Mouse (Mus musculus) spleen, adult 18-20 months (tissue): Measurements from ENCODE around the gene Chst8.

Experiments
- DNase-seq, 2 experiments: peaks; one replicate each; pipeline ENCODE4 v3.0.0; 2022; ENCODE audit warnings: mixed read lengths in 2 of 2

Gene Chst8

DNA sequence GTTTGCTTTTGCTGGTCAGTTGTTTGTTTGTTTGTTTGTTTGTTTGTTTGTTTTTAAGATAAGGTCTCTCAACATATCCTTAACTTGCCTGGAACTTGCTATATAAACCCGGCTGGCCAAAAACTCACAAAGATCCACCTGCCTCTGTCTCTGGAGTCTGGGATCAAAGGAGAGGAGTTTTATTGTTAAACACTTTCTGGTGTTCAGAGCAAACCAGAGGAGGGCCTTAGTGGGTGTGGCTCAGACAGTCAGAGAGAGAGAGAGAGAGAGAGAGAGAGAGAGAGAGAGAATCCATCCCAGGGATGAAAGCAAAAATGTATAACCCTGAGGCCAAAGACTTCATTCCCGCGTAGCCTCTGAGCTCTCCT lies 13.1 kb downstream of the Chst8 start:
- DNase-seq, result no peak

DNA sequence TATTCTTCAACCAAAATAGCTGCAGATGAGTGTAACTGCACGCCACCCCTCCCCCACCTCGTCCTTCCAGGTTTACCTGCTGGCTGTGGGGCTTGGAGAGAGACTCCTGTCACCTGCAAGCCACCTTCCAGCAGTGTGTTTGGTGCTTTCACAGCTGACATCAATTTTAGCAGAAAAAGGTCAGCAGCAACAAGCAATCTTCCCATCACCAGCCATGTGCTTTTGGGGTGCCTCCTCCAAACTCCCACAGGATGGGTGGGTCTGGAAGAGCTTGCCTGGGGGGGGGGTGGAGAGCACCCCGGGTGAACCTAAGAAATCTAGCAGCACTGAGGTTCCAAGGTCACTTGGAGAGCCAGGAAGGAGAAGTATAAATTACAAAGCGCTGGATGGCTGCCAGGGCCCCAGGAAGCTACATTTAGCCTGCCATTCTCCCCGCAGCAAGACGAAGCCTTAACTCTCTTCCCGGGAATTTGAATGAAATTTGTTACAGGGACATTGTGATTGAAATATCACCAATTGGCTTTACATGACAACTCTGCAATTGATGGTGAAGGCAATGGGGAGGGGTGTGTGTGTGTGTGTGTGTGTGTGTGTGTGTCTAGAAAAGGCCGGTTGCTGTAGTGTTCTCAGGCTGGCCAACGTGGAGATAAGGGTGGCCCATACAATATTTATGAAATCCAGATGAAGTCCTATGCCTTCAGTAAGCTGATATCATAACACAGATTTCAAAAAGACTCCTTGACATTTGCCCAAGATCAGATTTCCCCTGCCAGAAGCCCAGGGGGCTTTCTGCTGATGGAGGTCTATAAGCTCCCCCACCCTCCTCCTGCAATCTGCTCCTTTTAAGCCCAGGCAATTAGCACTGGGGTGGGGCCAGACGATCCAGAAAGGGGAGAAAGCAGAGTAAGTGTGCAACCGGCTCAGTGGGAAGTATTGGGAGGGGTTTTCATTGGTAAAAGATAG lies 13.8 kb downstream of the Chst8 start:
- DNase-seq, result no peak

DNA sequence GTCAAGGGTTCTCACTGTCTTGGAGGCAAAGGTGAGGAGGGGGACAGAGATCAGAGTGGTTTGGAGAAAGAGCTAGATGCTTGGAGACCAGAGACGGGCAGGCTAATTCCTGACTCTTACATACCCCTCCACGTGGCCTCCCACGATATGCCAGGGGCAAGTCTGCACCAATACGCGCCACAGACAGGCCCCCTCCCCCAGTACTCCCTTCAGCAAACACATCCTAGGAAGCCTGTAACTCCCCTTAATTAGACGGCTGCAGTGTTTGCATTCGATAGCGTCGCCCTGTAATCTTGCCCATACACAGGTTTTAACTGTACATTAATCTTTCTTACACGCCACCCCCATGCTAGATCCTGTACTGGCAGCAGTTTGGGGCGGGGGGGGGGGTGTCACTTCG lies 14.5 kb downstream of the Chst8 start:
- DNase-seq, result no peak

DNA sequence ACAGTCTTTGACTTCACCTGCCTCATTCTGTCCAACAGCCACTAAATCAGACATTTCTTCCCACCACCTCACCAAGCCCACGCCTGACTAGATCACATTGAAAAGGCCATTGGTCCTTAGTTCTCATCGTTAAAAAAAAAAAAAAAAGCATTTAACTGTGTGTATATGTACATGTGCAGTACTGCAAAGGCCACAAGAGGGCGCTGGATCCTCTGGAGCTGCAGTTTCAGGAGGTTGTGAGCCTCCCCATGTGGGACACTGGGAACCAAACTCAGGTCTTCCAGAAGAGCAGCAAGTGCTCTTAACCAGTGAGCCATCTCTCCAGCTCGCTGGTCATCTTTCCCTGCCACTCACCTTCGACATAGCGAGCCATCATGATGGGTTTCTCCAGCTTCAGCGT lies 22.1 kb downstream of the Chst8 start:
- DNase-seq, result no peak

DNA sequence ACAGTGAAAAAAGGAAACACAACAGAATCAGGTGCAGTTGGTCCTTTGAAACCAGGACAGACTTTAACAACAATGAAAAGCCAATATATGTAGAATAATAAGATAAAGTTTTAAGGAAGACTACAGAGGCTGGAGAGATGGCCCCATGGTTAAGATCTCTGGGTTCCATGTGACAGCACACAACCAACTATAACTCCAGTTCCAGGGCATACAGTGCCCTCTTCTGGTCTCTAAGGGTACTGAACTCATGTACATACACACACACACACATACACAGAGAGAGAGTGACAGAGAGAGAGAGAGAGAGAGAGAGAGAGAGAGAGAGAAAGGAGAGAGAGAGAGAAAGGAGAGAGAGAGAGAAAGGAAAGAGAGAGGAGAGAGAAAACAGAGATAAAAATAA lies 25.3 kb downstream of the Chst8 start:
- no peak for DNase-seq

DNA sequence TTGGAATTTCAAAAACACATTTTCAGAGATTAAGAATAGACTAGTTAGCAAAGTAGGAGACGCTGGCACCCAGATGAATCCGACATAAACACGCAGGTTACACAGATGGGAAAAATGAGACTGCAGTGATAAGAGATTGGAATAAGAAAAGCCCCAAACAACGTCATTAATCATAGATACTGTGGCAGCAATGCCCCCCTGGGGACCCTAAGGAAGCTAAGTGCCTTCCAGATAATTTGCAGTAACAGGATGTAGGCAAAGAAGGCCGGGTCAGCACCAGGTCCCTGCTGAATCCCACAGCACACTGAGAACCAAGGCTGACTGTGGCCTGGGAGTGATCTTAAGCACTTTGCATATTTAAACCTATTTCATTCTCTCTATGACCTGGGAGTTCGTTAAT lies 27.5 kb downstream of the Chst8 start:
- DNase-seq, result no peak

DNA sequence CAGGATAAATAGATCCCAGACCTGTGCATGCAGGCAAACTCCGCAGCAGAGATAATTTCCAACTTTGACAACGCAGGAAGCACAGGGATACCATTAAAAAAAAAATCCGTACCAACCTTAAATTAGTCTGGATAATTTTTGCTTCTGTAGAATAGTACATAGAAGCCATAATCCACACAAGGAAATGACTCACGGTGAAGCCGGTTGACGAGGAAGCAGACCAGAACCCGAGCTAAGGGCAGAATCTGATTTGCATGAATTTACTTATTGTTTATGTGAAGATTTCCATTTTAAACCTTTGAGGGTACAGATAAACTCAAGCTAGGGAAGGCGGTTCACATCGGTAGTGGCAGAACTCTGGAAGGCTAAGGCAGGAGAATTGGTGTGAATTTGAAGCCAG lies 28.0 kb downstream of the Chst8 start:
- no peak for DNase-seq

DNA sequence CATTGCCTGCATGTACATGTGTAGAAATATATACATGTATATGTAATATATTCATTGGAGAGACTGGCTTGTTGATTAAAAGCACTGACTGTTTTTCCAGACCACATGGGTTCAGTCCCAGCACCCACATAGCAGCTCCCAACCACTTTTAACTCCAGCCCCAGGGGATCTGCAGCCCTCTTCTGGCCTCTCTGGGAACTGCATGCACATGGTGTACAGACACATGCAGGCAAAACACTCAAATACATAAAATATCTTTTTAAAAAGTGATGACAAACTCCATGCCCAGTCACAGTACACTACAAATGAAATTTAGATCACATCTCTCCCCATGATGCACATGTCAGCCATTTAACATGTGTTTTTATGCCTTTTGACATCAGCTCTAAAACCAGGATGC lies 30.5 kb downstream of the Chst8 start:
- DNase-seq, result no peak

DNA sequence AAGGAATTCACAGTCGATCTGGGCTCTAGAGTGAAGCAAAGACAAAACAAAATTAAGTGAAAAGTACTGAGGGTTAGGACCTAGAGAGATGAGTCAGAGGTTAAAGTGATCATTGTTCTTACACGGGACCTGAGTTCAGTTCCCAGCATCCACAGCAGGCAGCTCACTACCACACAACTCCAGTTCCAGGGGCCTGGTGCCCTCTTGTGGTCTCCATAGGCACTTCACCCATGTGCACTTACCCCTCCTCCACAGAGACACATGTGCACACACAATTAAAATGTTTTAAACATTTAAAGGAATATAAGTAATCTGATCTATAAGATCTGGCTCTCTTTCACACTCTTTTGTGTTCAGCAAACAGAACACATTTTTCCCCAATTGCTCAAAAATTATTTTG lies 31.3 kb downstream of the Chst8 start:
- no peak for DNase-seq

DNA sequence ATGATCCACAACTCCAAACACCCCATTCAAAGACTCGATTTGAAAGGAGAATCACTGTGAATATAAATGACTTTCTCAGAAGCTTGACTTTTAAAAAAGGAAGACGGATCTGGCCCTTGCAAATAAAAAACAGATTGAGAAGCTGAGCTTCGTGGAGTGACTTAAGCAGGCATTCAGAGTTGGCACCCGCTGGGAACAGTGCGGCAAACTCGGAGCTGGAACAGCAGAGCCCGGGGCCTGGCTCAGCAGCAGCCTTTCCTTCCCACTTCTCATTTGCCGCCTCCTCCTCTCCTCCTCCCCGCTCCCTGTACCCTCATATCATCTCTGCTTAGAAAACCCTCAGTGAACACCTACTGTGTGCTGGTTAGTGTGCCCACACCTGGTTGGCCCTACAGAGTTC lies 34.1 kb downstream of the Chst8 start:
- no peak for DNase-seq

DNA sequence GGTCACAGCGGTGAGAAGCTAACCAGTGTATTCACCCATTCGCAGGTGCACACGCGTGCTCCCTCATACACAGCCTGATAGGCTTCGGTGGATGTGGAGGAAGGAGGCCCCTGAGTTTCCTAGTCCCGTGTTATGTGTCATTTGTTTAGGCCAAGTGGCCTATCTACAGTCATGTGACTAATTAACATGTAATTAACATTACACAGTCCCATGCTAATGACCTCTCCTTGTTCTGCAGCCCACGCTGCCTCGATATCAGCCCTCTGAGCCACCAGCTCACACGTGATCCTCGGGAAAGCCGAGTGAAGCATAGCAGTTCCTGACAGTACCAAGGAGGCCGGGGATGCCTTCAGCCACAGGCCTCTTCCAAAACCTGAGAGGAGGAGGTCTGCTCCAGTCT lies 36.9 kb downstream of the Chst8 start:
- DNase-seq, result no peak

DNA sequence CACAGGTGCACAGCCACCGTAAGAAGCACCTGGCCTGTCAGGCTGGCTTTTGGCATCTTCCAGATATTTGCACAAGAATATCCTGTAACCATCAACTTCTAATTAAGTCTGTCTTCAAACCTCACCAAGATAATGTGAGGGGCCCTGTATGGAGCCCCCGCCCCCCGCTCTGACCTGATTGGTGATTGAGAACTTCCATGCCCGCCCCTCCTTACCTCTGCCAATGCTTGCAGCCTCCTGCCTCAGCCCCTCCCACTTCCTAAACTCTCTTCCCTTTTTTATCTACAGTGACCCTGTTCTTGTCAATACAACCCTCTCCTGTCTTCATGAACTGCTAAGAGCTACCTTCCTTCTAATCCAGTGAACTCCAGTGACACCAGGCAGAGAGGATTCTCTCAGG lies 37.6 kb downstream of the Chst8 start:
- no peak for DNase-seq

DNA sequence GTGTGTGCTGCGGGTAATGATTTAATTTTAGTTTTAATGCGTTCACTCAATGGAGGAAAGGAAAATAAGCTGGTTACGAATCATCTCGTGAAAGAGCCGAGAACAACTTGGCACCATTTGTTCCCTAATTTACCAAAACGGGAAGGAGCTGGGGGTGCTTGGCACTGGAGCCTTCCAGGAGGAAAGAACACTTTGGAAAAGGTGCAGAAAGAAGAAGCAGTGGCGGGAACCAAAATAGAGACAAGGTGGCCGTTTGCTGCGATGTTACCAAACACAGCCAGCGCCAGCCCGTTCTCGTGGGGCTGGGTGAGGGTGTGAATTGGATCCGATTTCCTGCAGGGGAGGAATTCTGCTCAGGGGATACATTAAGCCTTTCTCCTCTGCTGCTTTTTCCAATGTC lies 38.5 kb downstream of the Chst8 start:
- DNase-seq, result no peak

DNA sequence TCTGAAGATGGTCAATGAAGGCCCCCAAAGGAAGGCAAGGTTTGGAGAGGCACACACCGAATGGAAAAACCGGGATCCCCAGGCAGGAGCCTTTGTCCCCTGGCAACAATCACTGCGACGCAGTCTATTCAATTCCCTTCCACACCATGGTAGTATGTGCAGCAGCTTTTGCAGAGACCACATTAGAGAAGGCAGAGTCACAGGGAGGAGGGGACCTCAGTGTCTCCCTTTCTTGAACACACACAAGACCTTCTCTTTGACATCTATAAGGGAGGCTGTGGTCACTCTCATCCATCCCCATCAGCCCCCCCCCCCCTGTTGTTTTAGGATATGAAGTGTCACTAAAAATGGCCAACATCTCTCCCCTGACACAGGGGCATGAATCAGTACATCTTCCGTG lies 39.2 kb downstream of the Chst8 start:
- DNase-seq, result no peak

DNA sequence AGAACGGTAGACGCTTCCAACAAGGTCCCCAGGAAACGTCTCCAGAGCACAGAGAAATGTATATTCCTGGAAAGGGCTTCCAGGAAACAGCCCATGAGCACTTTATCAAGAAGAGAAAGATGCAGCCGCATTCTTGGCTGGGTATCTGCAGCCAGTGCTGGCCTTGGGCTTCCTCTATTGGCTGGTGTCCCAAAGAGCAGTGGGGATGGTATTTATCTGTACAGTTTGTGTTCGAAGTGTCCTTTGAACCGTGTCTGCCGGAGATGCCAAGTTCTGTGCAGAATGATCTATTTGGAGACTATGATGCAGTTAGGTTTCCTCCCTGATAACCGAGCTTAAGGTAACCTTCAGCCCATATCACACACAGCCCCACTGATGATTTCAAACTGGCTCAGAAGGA lies 43.0 kb downstream of the Chst8 start:
- no peak for DNase-seq

DNA sequence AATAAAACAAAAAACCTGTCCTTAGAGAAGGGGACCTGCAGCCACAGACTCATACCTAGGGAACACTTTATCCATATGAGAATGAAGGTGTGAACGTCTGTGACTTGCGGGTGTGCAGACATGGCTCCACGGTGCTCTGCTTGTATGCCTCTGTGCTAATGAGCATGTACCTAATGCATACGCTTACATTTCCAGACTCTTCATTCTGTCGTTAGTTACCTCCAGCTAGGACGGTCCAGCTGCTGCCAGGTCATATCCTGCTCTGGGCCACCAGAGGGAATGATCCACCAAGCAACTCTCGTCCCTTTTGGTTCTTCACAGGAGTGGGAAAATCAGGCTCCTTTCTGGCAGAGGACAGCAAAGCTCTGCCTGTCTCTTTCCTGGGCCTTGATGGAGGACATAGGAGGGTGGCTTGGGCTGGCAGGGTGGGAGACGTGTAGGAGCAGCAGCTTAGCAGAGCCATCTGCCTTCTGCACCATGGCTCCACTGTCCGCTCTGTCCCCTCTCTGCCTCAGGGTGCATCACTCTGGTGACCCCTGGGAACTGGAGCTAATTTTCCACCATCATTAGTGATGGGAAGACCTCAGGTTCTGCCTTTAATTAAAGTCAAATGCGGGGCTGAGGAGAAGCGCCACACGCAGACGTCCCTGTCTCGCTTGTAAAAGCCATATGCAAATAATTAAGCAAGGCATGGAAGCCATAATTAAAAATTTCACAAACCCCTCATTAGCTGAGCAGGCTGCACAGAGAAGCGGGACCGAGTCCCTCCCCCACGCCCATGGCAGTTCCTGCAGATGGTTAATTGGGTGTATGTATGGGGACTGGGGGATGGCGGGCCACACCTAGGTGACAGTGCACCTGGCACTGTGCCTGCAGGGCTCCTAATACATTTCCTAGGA lies 48.0 kb downstream of the Chst8 start:
- no peak for DNase-seq

DNA sequence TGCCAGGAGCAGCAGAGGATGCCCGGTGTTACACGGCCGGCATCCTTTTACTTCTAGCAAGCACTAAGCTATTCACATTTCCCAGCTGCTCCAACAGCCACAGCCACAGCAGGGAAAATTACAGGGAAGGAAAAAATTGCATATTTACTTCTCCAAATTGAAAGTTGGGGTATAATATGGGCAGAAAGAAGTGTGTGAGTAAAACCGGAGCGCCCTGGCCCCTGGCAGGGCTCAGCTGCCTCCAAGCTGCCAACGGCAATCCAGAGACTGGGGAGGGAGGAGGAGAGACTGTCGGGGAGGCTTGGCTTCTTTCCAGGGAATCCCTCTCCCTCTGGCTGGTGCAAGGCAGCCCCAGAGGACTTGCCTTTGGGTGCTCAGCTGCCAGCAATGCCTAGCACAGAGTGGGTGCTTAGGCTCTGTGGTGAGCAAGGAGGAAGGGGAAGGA lies 53.1 kb downstream of the Chst8 start:
- no peak for DNase-seq

DNA sequence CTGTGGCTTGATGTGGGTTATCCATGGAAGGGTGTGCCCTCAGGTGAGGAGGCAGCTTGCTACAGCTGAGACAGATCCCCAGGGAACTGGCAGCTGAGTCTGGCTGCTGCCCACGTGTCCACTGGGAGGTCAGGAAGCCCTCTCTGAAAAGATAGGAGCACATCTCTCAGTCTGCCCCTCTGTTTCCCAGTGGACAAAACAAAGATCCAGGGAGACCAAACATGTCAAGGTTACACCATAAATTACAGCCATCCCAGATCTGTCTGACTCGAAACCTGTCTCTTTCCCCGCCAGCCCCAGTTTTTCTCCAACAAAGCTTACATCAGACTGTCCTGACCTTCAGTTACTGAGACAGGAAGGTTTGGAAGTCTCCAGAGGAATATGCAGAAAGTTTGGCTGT lies 53.8 kb downstream of the Chst8 start:
- DNase-seq, result no peak

DNA sequence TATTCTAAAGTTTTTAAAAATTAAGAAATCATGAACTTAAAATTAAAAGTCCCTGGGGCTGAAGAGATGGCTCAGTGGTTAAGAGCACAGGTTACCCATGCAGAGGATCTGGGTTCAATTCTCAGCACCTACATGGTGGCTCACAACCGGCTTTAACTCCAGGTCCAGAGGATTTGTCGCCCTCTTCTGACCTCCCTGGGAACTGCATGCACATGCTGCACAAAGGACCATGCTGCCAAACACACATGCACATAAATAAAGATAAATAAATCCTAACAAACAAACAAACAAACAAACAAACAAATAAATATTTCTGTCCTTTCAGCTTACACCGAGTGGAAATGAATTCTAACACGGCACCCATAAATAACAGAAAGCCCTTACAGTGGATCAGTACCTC lies 55.0 kb downstream of the Chst8 start:
- no peak for DNase-seq

DNA sequence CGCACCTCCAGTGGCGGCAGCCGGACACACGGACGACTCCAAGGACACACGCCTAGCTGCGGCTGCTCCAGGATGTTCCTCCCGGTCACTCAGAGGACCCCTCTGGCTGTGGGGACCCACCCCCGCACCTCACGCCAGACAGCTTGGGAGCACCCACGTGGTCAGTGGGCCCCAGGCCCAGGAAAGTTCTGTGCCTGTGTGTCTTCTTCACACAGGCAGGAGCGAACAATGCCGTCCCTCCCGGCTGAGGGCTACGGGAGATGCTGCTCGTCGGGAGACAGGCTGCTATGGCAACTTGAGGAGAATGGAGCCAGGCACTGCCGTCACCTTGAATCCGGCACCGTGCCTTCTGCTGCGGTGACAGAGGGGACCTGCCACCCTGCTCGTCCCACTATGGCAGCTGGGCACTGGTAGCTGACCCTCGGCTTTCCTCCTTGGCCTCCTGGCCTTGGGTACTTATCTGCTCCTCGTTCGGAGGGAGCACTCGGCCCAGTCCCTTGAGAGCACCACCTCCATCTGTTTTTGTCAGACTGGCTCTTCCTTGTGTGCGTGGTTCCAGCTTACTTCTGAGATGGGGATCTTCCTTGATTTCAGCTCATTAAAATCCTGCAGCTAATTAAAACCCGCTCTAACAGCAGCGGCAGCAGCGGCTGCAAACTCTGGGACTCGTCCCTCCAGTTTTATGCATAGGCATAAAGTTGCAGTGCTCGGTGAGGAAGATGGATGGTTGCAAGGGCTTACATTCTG lies 59.2 kb downstream of the Chst8 start:
- DNase-seq, result no peak

DNA sequence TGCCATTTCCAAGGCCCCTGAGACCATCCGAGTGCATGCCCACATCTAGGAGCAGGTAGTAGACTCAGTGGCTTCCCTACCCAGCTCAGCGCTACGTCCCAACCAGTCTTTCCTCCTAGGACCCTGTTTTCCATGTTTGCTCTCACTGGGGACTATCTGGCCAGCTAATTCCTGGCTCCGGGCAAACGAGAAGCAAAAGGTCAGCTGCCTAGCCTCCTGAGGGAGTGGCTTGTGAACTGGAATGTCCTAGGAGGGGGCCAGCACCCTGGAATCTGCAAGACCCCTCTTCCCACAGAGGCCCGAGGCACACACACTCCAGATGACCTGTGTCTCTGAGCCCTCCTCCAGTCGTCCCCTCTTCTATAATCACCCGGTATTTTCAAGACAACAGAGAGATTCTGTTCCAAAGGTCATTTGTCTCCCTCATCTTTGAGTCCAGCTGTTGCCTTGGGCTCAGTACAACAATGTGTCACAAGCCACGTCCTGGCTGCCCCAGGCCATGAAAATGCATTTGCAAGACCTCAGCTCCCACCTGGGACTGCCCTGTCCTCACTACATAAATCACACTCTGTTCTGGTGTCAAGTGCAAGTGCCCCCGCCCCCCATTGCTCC lies 60.3 kb downstream of the Chst8 start:
- DNase-seq, result no peak

DNA sequence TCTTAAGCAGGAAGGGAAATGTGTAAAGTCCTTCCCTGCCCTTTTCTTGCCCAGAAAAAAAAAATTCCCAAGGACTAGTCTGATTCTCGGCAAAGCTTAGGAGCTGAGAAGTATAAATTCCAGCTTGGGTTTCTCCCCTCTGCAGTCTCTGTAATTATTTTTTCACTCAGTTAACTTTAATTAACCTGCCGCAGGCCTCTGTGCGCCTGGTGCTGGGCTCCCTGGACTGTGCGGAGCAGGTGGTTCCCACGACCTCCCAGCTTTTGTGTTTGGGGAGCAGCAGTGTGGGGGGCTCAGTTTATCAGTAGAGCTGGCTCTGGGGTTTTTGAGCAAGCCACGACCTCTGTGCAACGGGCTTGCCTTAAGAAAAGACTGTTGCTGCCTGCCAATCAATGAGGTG lies 62.2 kb downstream of the Chst8 start:
- no peak for DNase-seq

DNA sequence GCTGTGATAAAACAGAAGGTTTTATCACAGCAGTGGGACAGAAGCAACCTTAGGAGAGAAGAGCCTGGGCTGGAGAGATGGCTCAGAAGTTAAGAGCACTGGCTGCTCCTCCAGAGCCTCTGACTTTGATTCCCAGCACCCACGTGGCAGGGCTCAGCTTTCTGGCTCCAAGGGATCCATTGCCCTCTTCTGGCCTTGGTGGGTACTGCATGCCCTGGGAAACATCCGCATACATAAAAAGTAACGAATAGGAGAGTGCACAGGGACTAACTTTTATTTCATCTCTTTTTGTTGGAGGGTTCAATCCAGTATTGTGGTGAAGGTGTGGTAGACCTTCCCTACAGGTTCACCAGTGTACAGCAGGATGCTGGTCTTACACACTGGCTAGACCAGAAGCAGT lies 62.8 kb downstream of the Chst8 start:
- peak in 1 of 2 experiments; percentile 13 for DNase-seq
